12 mouse cellular contexts compared by ENCODE assay signal in genomic region chr11:8680650-8681049, GRCm38 (mm10). TPM values are rescaled to one million over a fixed set of nuclear protein-coding genes. Genes with fewer than 3 reads are reported as not detected.
DNase-seq lines count a peak whose midpoint lies in the region; ATAC-seq and TF ChIP-seq lines count a peak whose summit lies in the region.
"Had no signal": no experiment of that assay in that cellular context is flagged by ENCODE, and none has a peak within 500 bp of the region (broad histone marks: within the 10 kb centered on the region; RNA-seq: fewer than 3 reads in every experiment).

No protein-coding gene starts in this region.

- H3K9me3 ChIP-seq in forebrain, embryonic 12.5 days: no peaks in the 10 kb centered on the region
- no peaks in the 10 kb centered on the region for H3K9me3 ChIP-seq in forebrain, embryonic 10.5 days
- H3K9me3 ChIP-seq in lung, embryonic 16.5 days (ENCODE audit: control insufficient read depth, low read length): no peaks in the 10 kb centered on the region
- H3K9me3 ChIP-seq in intestine, embryonic 15.5 days: no peaks in the 10 kb centered on the region
- H3K9me3 ChIP-seq in stomach, postnatal 0 days (ENCODE audit: control insufficient read depth, low read length): no peaks in the 10 kb centered on the region
- H3K9me3 ChIP-seq: liver, embryonic 13.5 days had no signal

- H3K4me2 ChIP-seq in forebrain, embryonic 12.5 days: no peak overlapping the region
- peak overlapping the region; percentile 7; the same call in 1 of the 2 replicates for H3K4me2 ChIP-seq in lung, embryonic 16.5 days (ENCODE audit: low read depth, low read length)
- H3K4me2 ChIP-seq in intestine, embryonic 15.5 days (replicated peaks): no peak overlapping the region
- no peak overlapping the region for H3K4me2 ChIP-seq in stomach, postnatal 0 days (replicated peaks; ENCODE audit: low read depth)
- H3K4me2 ChIP-seq: liver, embryonic 13.5 days had no signal

- H3K27ac ChIP-seq in forebrain, embryonic 12.5 days: peak overlapping the region; percentile 21; the same call in 1 of the 2 replicates
- no peak overlapping the region for H3K27ac ChIP-seq in forebrain, embryonic 10.5 days
- peak overlapping the region; percentile 87 for H3K27ac ChIP-seq in lung, embryonic 16.5 days (ENCODE audit: low read length)
- peak overlapping the region; percentile 18 for H3K27ac ChIP-seq in intestine, embryonic 15.5 days
- H3K27ac ChIP-seq in stomach, postnatal 0 days (replicated peaks): 0 out of 2 replicates have a peak overlapping the region, but pooled peaks have one; percentile 26
- H3K27ac ChIP-seq: liver, embryonic 13.5 days had no signal

- peaks cover 10% of the 10 kb centered on the region; the same call in 1 of the 2 replicates for H3K4me1 ChIP-seq in forebrain, embryonic 12.5 days
- H3K4me1 ChIP-seq in forebrain, embryonic 10.5 days: peaks cover 12% of the 10 kb centered on the region
- peaks cover 4% of the 10 kb centered on the region for H3K4me1 ChIP-seq in lung, embryonic 16.5 days (replicated peaks; ENCODE audit: control insufficient read depth, insufficient read depth, low read length)
- H3K4me1 ChIP-seq in intestine, embryonic 15.5 days (replicated peaks): 0 out of 2 replicates have a peak, but pooled peaks cover 4% of the 10 kb centered on the region
- H3K4me1 ChIP-seq in stomach, postnatal 0 days (replicated peaks; ENCODE audit: control insufficient read depth, insufficient read depth): no peaks in the 10 kb centered on the region
- H3K4me1 ChIP-seq: liver, embryonic 13.5 days had no signal

- WGBS in forebrain, embryonic 12.5 days: 39% methylated on average over 7 of the region's 7 CpGs
- 54% methylated on average over 7 of the region's 7 CpGs for WGBS in forebrain, embryonic 10.5 days
- 33% methylated on average over 7 of the region's 7 CpGs for WGBS in lung, embryonic 16.5 days
- 29% methylated on average over 7 of the region's 7 CpGs for WGBS in intestine, embryonic 15.5 days
- WGBS in stomach, postnatal 0 days: 21% methylated on average over 7 of the region's 7 CpGs

- TF ChIP-seq EP300 in stomach, postnatal 0 days (optimal IDR thresholded peaks at IDR 0.05): no peak

- H3K36me3 ChIP-seq in forebrain, embryonic 12.5 days (replicated peaks): no peaks in the 10 kb centered on the region
- H3K36me3 ChIP-seq in forebrain, embryonic 10.5 days (replicated peaks): no peaks in the 10 kb centered on the region
- H3K36me3 ChIP-seq in lung, embryonic 16.5 days (ENCODE audit: control insufficient read depth, insufficient read depth, low read length): no peaks in the 10 kb centered on the region
- H3K36me3 ChIP-seq in intestine, embryonic 15.5 days: no peaks in the 10 kb centered on the region
- no peaks in the 10 kb centered on the region for H3K36me3 ChIP-seq in stomach, postnatal 0 days (ENCODE audit: control insufficient read depth, insufficient read depth, low read length)
- H3K36me3 ChIP-seq: liver, embryonic 13.5 days had no signal

- H3K9ac ChIP-seq in forebrain, embryonic 12.5 days: no peak overlapping the region
- H3K9ac ChIP-seq in lung, embryonic 16.5 days (ENCODE audit: low read length): no peak overlapping the region
- H3K9ac ChIP-seq in intestine, embryonic 15.5 days: no peak overlapping the region
- no peak overlapping the region for H3K9ac ChIP-seq in stomach, postnatal 0 days (ENCODE audit: low read length)
- H3K9ac ChIP-seq: liver, embryonic 13.5 days had no signal

- no peak for TF ChIP-seq CTCF in stomach, postnatal 0 days (IDR thresholded peaks at IDR 0.05; ENCODE audit: low read depth)

- no peak for DNase-seq in forebrain, embryonic 10.5 days (ENCODE audit: extremely low spot score, low spot score)
- no peak for DNase-seq in lung, adult 18-20 months
- no peak for DNase-seq in stomach, postnatal 0 days (ENCODE audit: low spot score)
- DNase-seq in embryo, embryonic 9.5 days (ENCODE audit: extremely low spot score): no peak
- no peak for DNase-seq in right cerebral cortex, postnatal 36 days (ENCODE audit: low spot score in 2 of 2)
- DNase-seq: adrenal gland, postnatal 14 days; liver, embryonic 13.5 days; right cerebral cortex, postnatal 4 days had no signal

- H3K4me3 ChIP-seq in forebrain, embryonic 12.5 days (replicated peaks): no peak overlapping the region
- no peak overlapping the region for H3K4me3 ChIP-seq in forebrain, embryonic 10.5 days
- no peak overlapping the region for H3K4me3 ChIP-seq in lung, embryonic 16.5 days (ENCODE audit: low read length)
- H3K4me3 ChIP-seq in intestine, embryonic 15.5 days (replicated peaks): no peak overlapping the region
- H3K4me3 ChIP-seq in stomach, postnatal 0 days (ENCODE audit: low read depth, low read length): no peak overlapping the region
- H3K4me3 ChIP-seq: liver, embryonic 13.5 days had no signal

- ATAC-seq in forebrain, embryonic 12.5 days (ENCODE audit: low FRiP score): peak; percentile 37; the same call in 1 of the 2 replicates
- peak; percentile 50 for ATAC-seq in lung, embryonic 16.5 days (ENCODE audit: low read depth)
- peak; percentile 29; the same call in 1 of the 2 replicates for ATAC-seq in intestine, embryonic 15.5 days
- ATAC-seq in stomach, postnatal 0 days (ENCODE audit: low FRiP score, low TSS enrichment): no peak
- ATAC-seq: inflammation-experienced regulatory T-cells, adult 6 months had no signal

- no peaks in the 10 kb centered on the region for H3K27me3 ChIP-seq in forebrain, embryonic 12.5 days
- H3K27me3 ChIP-seq in forebrain, embryonic 10.5 days (ENCODE audit: poor library complexity, severe bottlenecking): 0 out of 2 replicates have a peak, but pooled peaks cover 4% of the 10 kb centered on the region
- no peaks in the 10 kb centered on the region for H3K27me3 ChIP-seq in lung, embryonic 16.5 days (ENCODE audit: control insufficient read depth, insufficient read depth, low read depth, low read length)
- H3K27me3 ChIP-seq in intestine, embryonic 15.5 days (replicated peaks): no peaks in the 10 kb centered on the region
- no peaks in the 10 kb centered on the region for H3K27me3 ChIP-seq in stomach, postnatal 0 days (ENCODE audit: control insufficient read depth, insufficient read depth, low read length)
- H3K27me3 ChIP-seq: liver, embryonic 13.5 days had no signal

RNA-seq across cellular contexts. Expression of gene Tns3, which starts 16.3 kb away (rescaled TPM):
- 10.2 and 11.4 TPM in 2 replicates for polyA plus RNA-seq in forebrain, embryonic 12.5 days (2016; fragmentation: Nextera tagmentation; extraction: Ambion mirVana)
- 13.3 and 13.8 TPM in 2 replicates for polyA plus RNA-seq in forebrain, embryonic 10.5 days (2016; fragmentation: Nextera tagmentation; extraction: Ambion mirVana)
- 54.2 and 58.1 TPM in 2 replicates for polyA plus RNA-seq in lung, embryonic 16.5 days (2015; fragmentation: Nextera tagmentation; extraction: Ambion mirVana)
- 21.1 and 22.9 TPM in 2 replicates for polyA plus RNA-seq in intestine, embryonic 15.5 days (2015; fragmentation: Nextera tagmentation; extraction: Ambion mirVana)
- polyA plus RNA-seq in stomach, postnatal 0 days (2015; fragmentation: Nextera tagmentation; extraction: Ambion mirVana): 10.4 and 10.5 TPM in 2 replicates
